Mouse (Mus musculus) C2C12 (cell line): Measurements from ENCODE around the gene Olfr954.

Source experiments
- CEBPB ChIP-seq: IDR thresholded peaks from one replicate; pipeline ENCODE4 v1.6.1; 2011; ENCODE audit warnings: low read depth, mild to moderate bottlenecking, control low read depth, moderate library complexity
- CTCF ChIP-seq: IDR thresholded peaks from one replicate; pipeline ENCODE4 v1.5.1; 2011; ENCODE audit not compliant: control insufficient read depth, insufficient read depth, insufficient read length
- FOSL1 ChIP-seq: IDR thresholded peaks from one replicate; pipeline ENCODE4 v1.8.0; 2011; ENCODE audit warnings: mild to moderate bottlenecking, low read length; ENCODE audit not compliant: poor library complexity, insufficient read depth, severe bottlenecking
- MAX ChIP-seq: IDR thresholded peaks from one replicate; pipeline ENCODE4 v1.6.1; 2011; ENCODE audit warnings: mild to moderate bottlenecking, control low read depth
- MYOD1 ChIP-seq: IDR thresholded peaks from one replicate; pipeline ENCODE4 v1.6.1; 2011; ENCODE audit warnings: low read depth; ENCODE audit not compliant: control insufficient read depth, insufficient read length
- MYOG ChIP-seq: IDR thresholded peaks from one replicate; pipeline ENCODE4 v1.6.1; 2011; ENCODE audit not compliant: control insufficient read depth, insufficient read length; ENCODE audit errors: extremely low read depth
- USF1 ChIP-seq: IDR thresholded peaks from one replicate; pipeline ENCODE4 v1.6.1; 2011; ENCODE audit warnings: low read depth, mild to moderate bottlenecking, control low read depth, moderate library complexity

- TF ChIP-seq CTCF (no peak), MYOG (no peak), MAX (no peak), CEBPB (no peak), MYOD1 (no peak), USF1 (no peak), FOSL1 (no peak)
Measured at GRCm38 (mm10) chr9:39471844-39472243, 15.3 kb downstream of the Olfr954 start, which contains the start of gene Olfr955.
